Mouse (Mus musculus) lung, postnatal 0 days (tissue): ENCODE data around the gene Ceacam3. TPM values are rescaled to one million over a fixed set of nuclear protein-coding genes. Genes with fewer than 3 reads are reported as not detected.

Experiments
- ATAC-seq: fragments of 200-750 bp; cut with Nextera tagmentation; 2 replicates; pipeline ENCODE4 v1.8.0; 2017; ENCODE audit warnings: moderate library complexity
- DNase-seq: peaks from one replicate; pipeline ENCODE4 v3.0.0-alpha.2; 2016; ENCODE audit warnings: low spot score
- H3K27ac ChIP-seq: fragments of 300-500 bp; sonication (generic); 2 replicates; pipeline ENCODE4 v1.5.1; 2014; ENCODE audit warnings: antibody characterized with exemption, mild to moderate bottlenecking, low read length, mixed read lengths
- H3K27me3 ChIP-seq: fragments of 300-500 bp; sonication (generic); replicated peaks from 2 replicates; pipeline ENCODE4 v1.6.1; 2014; ENCODE audit warnings: low read length, mixed read lengths; ENCODE audit not compliant: insufficient read depth
- H3K36me3 ChIP-seq: fragments of 300-500 bp; sonication (generic); 2 replicates; pipeline ENCODE4 v1.6.1; 2014; ENCODE audit warnings: low read length, mixed read lengths; ENCODE audit not compliant: insufficient read depth
- H3K4me1 ChIP-seq: fragments of 300-500 bp; sonication (generic); 2 replicates; pipeline ENCODE4 v1.6.1; 2014; ENCODE audit warnings: antibody characterized with exemption, low read depth, low read length, mixed read lengths; ENCODE audit not compliant: insufficient read depth
- H3K4me2 ChIP-seq: fragments of 300-500 bp; sonication (generic); replicated peaks from 2 replicates; pipeline ENCODE4 v1.6.1; 2014; ENCODE audit warnings: low read depth, mild to moderate bottlenecking, low read length, moderate library complexity, mixed read lengths
- H3K4me3 ChIP-seq: fragments of 300-500 bp; sonication (generic); 2 replicates; pipeline ENCODE4 v1.5.1; 2014; ENCODE audit warnings: low read depth, low read length
- H3K9ac ChIP-seq: fragments of 300-500 bp; sonication (generic); replicated peaks from 2 replicates; pipeline ENCODE4 v1.6.1; 2014; ENCODE audit warnings: low read depth, mild to moderate bottlenecking
- H3K9me3 ChIP-seq: fragments of 300-500 bp; sonication (generic); 2 replicates; pipeline ENCODE4 v1.6.1; 2016; ENCODE audit warnings: low read length, mixed read lengths
- CTCF ChIP-seq: IDR thresholded peaks from 2 replicates; pipeline ENCODE4 v1.5.1; 2016; ENCODE audit warnings: antibody characterized with exemption, mild to moderate bottlenecking
- EP300 ChIP-seq: IDR thresholded peaks from 2 replicates; pipeline ENCODE4 v1.6.1; 2016; ENCODE audit warnings: antibody characterized with exemption, mild to moderate bottlenecking, control low read depth
- WGBS: fragments of 180-500 bp; shearing (Covaris S2); extraction: QIAGEN DNeasy Blood & Tissue Kit; methylation state at CpG from one replicate; pipeline ENCODE4 v1.1.7; 2014; 5-methylcytosine and 5-hydroxymethylcytosine counted together
- polyA plus RNA-seq: library from polyadenylated mRNA; unstranded; fragments of >200 nt; fragmentation: Nextera tagmentation; extraction: Ambion mirVana; gene quantifications from 2 replicates; pipeline ENCODE4 v1.2.1, GENCODE M21; 2015

Ceacam3 gene
- polyA plus RNA-seq, 1 experiment from 2014 or later, result not detected

DNA sequence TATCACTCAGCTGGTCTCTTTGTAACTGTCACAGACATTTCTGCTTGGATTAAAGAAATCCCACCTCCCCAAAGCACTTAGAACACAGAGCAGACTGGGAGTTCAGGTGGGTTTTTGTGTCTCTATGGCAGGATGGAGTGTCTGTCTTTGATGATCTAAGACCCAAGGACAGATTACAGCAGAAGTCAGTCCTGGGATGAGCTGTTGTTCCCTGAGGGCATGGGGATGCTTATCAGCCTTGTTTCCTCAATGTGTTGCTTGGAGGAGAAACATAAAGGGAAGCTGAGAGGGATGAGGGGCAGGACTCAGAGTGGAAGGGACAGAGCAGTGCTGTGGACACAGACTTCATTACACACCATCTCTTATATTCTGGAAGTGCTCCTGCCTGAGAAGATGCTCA is 53.1 kb downstream of the Ceacam3 start, which contains the start of gene Psg29:
TSS of gene Psg29 (plus strand) at position 301 of the 400 bp plus-strand sequence.
- H3K4me1 ChIP-seq, result no peaks in the 10 kb centered on the region

DNA sequence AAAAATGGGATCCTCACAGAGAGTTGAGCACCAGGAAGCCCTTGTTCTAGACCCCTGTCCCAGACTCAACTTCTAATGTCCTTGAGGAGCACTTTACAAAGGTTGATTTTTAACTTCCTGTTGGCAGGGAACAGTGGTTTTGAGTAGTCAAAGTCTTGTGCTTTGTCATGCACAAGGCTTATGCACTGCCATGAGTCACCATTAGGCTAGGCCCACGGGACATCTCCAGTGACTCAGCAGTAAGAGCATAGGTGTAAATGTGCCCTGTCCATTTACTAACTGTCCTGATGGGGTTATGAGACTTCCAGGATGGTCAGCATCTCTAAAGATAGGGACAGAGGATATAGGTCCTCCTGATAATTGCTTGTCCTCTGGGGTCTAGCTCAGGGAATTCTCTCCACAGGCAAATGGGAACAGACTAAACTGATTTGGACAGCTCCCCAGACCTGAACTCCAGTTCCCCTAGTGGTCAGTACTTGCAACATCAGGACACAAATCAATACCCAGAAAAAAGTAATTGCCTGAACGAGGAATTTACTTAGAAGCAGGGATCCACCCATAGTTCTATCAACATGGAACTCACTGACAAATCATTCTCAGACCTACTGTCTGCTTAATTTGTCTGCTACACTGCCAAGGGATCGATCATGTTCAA is 55.6 kb downstream of the Ceacam3 start:
- DNase-seq, result no peak
- TF ChIP-seq EP300, result no peak
- no peak for TF ChIP-seq CTCF
- ATAC-seq, result no peak
- WGBS, result 64% methylated on average over 3 of the region's 3 CpGs
- Histone ChIP-seq H3K36me3 (no peaks in the 10 kb centered on the region), H3K27me3 (no peaks in the 10 kb centered on the region), H3K9ac (no peak overlapping the region), H3K27ac (no peak overlapping the region), H3K4me2 (no peak overlapping the region), H3K4me1 (no peaks in the 10 kb centered on the region), H3K4me3 (no peak overlapping the region), H3K9me3 (no peaks in the 10 kb centered on the region)

More for the DNA sequence above, 53.1 kb downstream of the Ceacam3 start, which contains the start of gene Psg29:
- Histone ChIP-seq H3K27me3 (no peaks in the 10 kb centered on the region), H3K9ac (no peak within 1 kb of the TSS), H3K4me3 (no peak within 1 kb of the TSS), H3K4me2 (no peak within 1 kb of the TSS), H3K9me3 (no peaks in the 10 kb centered on the region), H3K36me3 (no peaks in the 10 kb centered on the region), H3K27ac (no peak within 1 kb of the TSS)
- no peak for TF ChIP-seq CTCF
- no peak for TF ChIP-seq EP300
- ATAC-seq (no peak), DNase-seq (no peak)

Other genes starting within 250 kb of the Ceacam3 start
- 2.0 and 2.4 TPM in 2 replicates for gene Ptgir, start 243.8 kb upstream of the Ceacam3 start, polyA plus RNA-seq
- gene Calm3, start 226.2 kb upstream of the Ceacam3 start, polyA plus RNA-seq, result 61.7 and 63.6 TPM in 2 replicates
- 1.9 and 2.0 TPM in 2 replicates for gene Pnmal2, start 205.6 kb upstream of the Ceacam3 start, polyA plus RNA-seq
- gene Pnmal1, start 190.6 kb upstream of the Ceacam3 start, polyA plus RNA-seq, result 0.04 TPM in 1 of 2 replicates, not detected in the other
- 0.02 and 0.04 TPM in 2 replicates for gene Gm42372, start 167.2 kb upstream of the Ceacam3 start, polyA plus RNA-seq
- 7.8 and 8.0 TPM in 2 replicates for gene Ccdc8, start 157.6 kb upstream of the Ceacam3 start, polyA plus RNA-seq
- 65.1 and 71.8 TPM in 2 replicates for gene Ppp5c, start 122.4 kb upstream of the Ceacam3 start, polyA plus RNA-seq
- 5.3 and 8.2 TPM in 2 replicates for gene Hif3a, start 87.9 kb upstream of the Ceacam3 start, polyA plus RNA-seq
- gene Psg16, start 76.2 kb upstream of the Ceacam3 start, polyA plus RNA-seq, result 0.18 and 0.21 TPM in 2 replicates
- gene Psg29, start 53.2 kb downstream of the Ceacam3 start, polyA plus RNA-seq, result not detected in 2 replicates